Mouse (Mus musculus): ENCODE measurements at regions not wholly inside any gene's neighbourhood (a gene's known extent, or its start where the extent isn't known, plus 50 kb on each side); places are given as distances from the start of the nearest gene placed in this dataset.
"Not testable (repeated sequence)": the region's sequence is repeated elsewhere in the genome, so short reads cannot be mapped to it uniquely, and the experiment has no call there.

GRCm38 (mm10) chr5:108903134-108903923 is 50.9 kb upstream of the Vmn2r9 start:
- H3K9me3 ChIP-seq (ENCODE audit: control insufficient read depth, low read length); H3K27ac ChIP-seq (ENCODE audit: low read depth, low read length); H3K4me3 ChIP-seq (ENCODE audit: low read depth, low read length); H3K9ac ChIP-seq (ENCODE audit: low read length); H3K36me3 ChIP-seq (ENCODE audit: control insufficient read depth, insufficient read depth, low read length); H3K4me1 ChIP-seq (ENCODE audit: control insufficient read depth, insufficient read depth, low read length); H3K27me3 ChIP-seq (ENCODE audit: control insufficient read depth, insufficient read depth, low read length): not testable (repeated sequence)
- peak; percentile 98 for ATAC-seq (ENCODE audit: insufficient read depth, low FRiP score, low TSS enrichment)
- peak overlapping the region; percentile 26; the same call in 1 of the 2 replicates for H3K4me2 ChIP-seq (ENCODE audit: low read depth)
- WGBS = 9% methylated on average over 9 of the region's 65 CpGs
- DNase-seq (ENCODE audit: low spot score) = peak; percentile 11

Data from neural tube, embryonic 11.5 days (tissue).